In genomic region chr2:23040001-23040646, GRCm38 (mm10) we compare ENCODE assay signal across 8 mouse cellular contexts. TPM values are rescaled to one million over a fixed set of nuclear protein-coding genes. Genes with fewer than 3 reads are reported as not detected.
DNase-seq lines count a peak whose midpoint lies in the region; ATAC-seq and TF ChIP-seq lines count a peak whose summit lies in the region.

Abi1 (minus strand) TSS chr2:23040241.

- TF ChIP-seq POLR2A in kidney, adult 2 months (IDR thresholded peaks at IDR 0.05; ENCODE audit: low read depth, low read length): peak; percentile 94

- no peaks in the 10 kb centered on the region for H3K9me3 ChIP-seq in embryonic facial prominence, embryonic 13.5 days
- H3K9me3 ChIP-seq in limb, embryonic 12.5 days: no peaks in the 10 kb centered on the region
- H3K9me3 ChIP-seq in midbrain, embryonic 15.5 days: no peaks in the 10 kb centered on the region

- peak within 1 kb of the TSS; percentile 84 for H3K4me2 ChIP-seq in embryonic facial prominence, embryonic 13.5 days
- peak within 1 kb of the TSS; percentile 82 for H3K4me2 ChIP-seq in limb, embryonic 12.5 days
- peak within 1 kb of the TSS; percentile 69 for H3K4me2 ChIP-seq in midbrain, embryonic 15.5 days

- 1% methylated on average over 24 of the region's 24 CpGs for WGBS in embryonic facial prominence, embryonic 13.5 days
- WGBS in kidney, adult 2 months: 1% methylated on average over 24 of the region's 24 CpGs
- 3% methylated on average over 24 of the region's 24 CpGs for WGBS in limb, embryonic 12.5 days
- 3% methylated on average over 24 of the region's 24 CpGs for WGBS in midbrain, embryonic 15.5 days

- peak; percentile 98 for DNase-seq in 3T3-L1 (ENCODE audit: low read depth, low spot score)
- peak; percentile 92 to 95 for DNase-seq in adrenal gland, postnatal 36 days
- peak; percentile 96 to 97 for DNase-seq in heart, adult 18-20 months
- peak; percentile 98 for DNase-seq in kidney, adult 2 months
- DNase-seq in spleen, postnatal 36 days (ENCODE audit: low spot score in 2 of 2): peak; percentile 96 to 97

- no peaks in the 10 kb centered on the region for H3K27me3 ChIP-seq in embryonic facial prominence, embryonic 13.5 days
- no peaks in the 10 kb centered on the region for H3K27me3 ChIP-seq in kidney, adult 2 months (replicated peaks; ENCODE audit: control insufficient read depth, insufficient read depth, low read length)
- H3K27me3 ChIP-seq in limb, embryonic 12.5 days: no peaks in the 10 kb centered on the region
- no peaks in the 10 kb centered on the region for H3K27me3 ChIP-seq in midbrain, embryonic 15.5 days (replicated peaks)

- H3K27ac ChIP-seq in embryonic facial prominence, embryonic 13.5 days: peak within 1 kb of the TSS; percentile 97
- peak within 1 kb of the TSS; percentile 97 for H3K27ac ChIP-seq in kidney, adult 2 months (ENCODE audit: insufficient read depth, low read depth, low read length)
- peak within 1 kb of the TSS; percentile 97 for H3K27ac ChIP-seq in limb, embryonic 12.5 days
- peak within 1 kb of the TSS; percentile 94 for H3K27ac ChIP-seq in midbrain, embryonic 15.5 days

- H3K4me1 ChIP-seq in embryonic facial prominence, embryonic 13.5 days: peaks cover 11% of the 10 kb centered on the region
- H3K4me1 ChIP-seq in kidney, adult 2 months (ENCODE audit: control insufficient read depth, insufficient read depth, low read length): peaks cover 10% of the 10 kb centered on the region; the same call in 1 of the 2 replicates
- peaks cover 12% of the 10 kb centered on the region for H3K4me1 ChIP-seq in limb, embryonic 12.5 days (replicated peaks)
- H3K4me1 ChIP-seq in midbrain, embryonic 15.5 days: peaks cover 25% of the 10 kb centered on the region

- peak within 1 kb of the TSS; percentile 97 for H3K9ac ChIP-seq in embryonic facial prominence, embryonic 13.5 days
- H3K9ac ChIP-seq in limb, embryonic 12.5 days (replicated peaks): peak within 1 kb of the TSS; percentile 95
- H3K9ac ChIP-seq in midbrain, embryonic 15.5 days: peak within 1 kb of the TSS; percentile 99

- TF ChIP-seq CTCF in kidney, adult 2 months (conservative IDR thresholded peaks at IDR 0.05; ENCODE audit: insufficient read depth, insufficient read length, low read depth, low read length): no peak

- ATAC-seq in embryonic facial prominence, embryonic 13.5 days (ENCODE audit: insufficient number of reproducible peaks, insufficient read depth, low FRiP score, low TSS enrichment, low read depth): peak; percentile 97
- peak; percentile 96 for ATAC-seq in limb, embryonic 12.5 days (ENCODE audit: insufficient number of reproducible peaks, insufficient read depth, low FRiP score, low TSS enrichment, low read depth)
- peak; percentile 97 for ATAC-seq in midbrain, embryonic 15.5 days (replicated peaks)

- H3K36me3 ChIP-seq in embryonic facial prominence, embryonic 13.5 days: no peaks in the 10 kb centered on the region
- H3K36me3 ChIP-seq in kidney, adult 2 months (ENCODE audit: control insufficient read depth, insufficient read depth, low read length): no peaks in the 10 kb centered on the region
- H3K36me3 ChIP-seq in limb, embryonic 12.5 days: no peaks in the 10 kb centered on the region
- no peaks in the 10 kb centered on the region for H3K36me3 ChIP-seq in midbrain, embryonic 15.5 days (replicated peaks)

- H3K4me3 ChIP-seq in embryonic facial prominence, embryonic 13.5 days: peak within 1 kb of the TSS; percentile 97
- peak within 1 kb of the TSS; percentile 98 for H3K4me3 ChIP-seq in kidney, adult 2 months (ENCODE audit: insufficient read depth, low read depth, low read length)
- H3K4me3 ChIP-seq in limb, embryonic 12.5 days (replicated peaks): peak within 1 kb of the TSS; percentile 92
- peak within 1 kb of the TSS; percentile 95 for H3K4me3 ChIP-seq in midbrain, embryonic 15.5 days

RNA-seq across cellular contexts. Expression of gene Abi1, which starts in this region (rescaled TPM):
- total RNA-seq in adrenal gland, postnatal 36 days (2021): 10 to 100 TPM; 67.3 to 72.7 TPM
- 41.7 and 45.6 TPM in 2 replicates for polyA plus RNA-seq in embryonic facial prominence, embryonic 13.5 days (2015; fragmentation: Nextera tagmentation; extraction: Ambion mirVana)
- total RNA-seq in heart, adult 18-20 months (2021): 10 to 100 TPM; 20.2 to 25.1 TPM
- polyA plus RNA-seq in kidney, adult 2 months (2012; rRNA removed): 67.9 and 72.9 TPM in 2 replicates
- 37.0 and 40.6 TPM in 2 replicates for polyA plus RNA-seq in limb, embryonic 12.5 days (2016; fragmentation: Nextera tagmentation; extraction: Ambion mirVana)
- 63.1 and 63.6 TPM in 2 replicates for polyA plus RNA-seq in midbrain, embryonic 15.5 days (2015; fragmentation: Nextera tagmentation; extraction: Ambion mirVana)

Comparison
In these comparisons a context has a peak if more than half of its experiments do, and no peak if none do; other contexts are left out.
1. Peak in every context shown above with its lines: DNase-seq, ATAC-seq, H3K4me3 ChIP-seq and H3K27ac ChIP-seq.